Mouse (Mus musculus) thymus, adult 2 months (tissue): ENCODE measurements around the gene Pde10a.

Source experiments
- CTCF ChIP-seq: fragments of 200-500 bp; IDR thresholded peaks from 2 replicates; pipeline ENCODE4 v1.5.1; 2012; ENCODE audit warnings: mild to moderate bottlenecking, control low read depth, low read length, moderate library complexity, borderline replicate concordance; ENCODE audit not compliant: control insufficient read depth, poor library complexity, insufficient read depth; ENCODE audit errors: extremely low read depth
- POLR2A ChIP-seq: fragments of 200-500 bp; IDR thresholded peaks from 2 replicates; pipeline ENCODE4 v1.6.1; 2012; ENCODE audit warnings: mild to moderate bottlenecking, low read length, control low read depth, moderate library complexity; ENCODE audit not compliant: control insufficient read depth, poor library complexity, insufficient read depth; ENCODE audit errors: extremely low read depth

DNA sequence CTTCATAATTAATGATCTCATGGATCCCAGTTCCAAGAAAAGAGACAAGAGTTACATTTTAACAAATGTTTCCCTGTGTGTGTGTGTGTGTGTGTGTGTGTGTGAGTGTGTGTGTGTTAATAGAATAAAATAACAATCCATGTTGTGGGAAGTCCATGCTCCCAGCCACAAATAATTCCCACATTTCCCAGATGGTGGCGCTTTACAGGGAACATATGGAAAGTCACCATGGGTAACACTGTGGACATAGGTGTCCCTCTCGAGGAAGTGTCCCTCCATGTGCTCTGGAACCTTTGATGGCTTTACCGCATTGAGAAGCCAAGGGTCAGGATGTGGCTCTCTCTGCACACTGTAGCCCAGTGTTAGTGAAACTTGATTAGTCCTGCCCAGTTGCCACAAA lies 3.5 kb downstream of the Pde10a start:
- TF ChIP-seq CTCF = no peak
- no peak for TF ChIP-seq POLR2A
